Mouse (Mus musculus) layer of hippocampus, postnatal 25 days (tissue): ENCODE data around the gene Pole4. TPM values are rescaled to one million over a fixed set of nuclear protein-coding genes. Genes with fewer than 3 reads are reported as not detected.
A peak's percentile ranks its signal among the peaks of the same experiment; 100 is the strongest.

Source experiments
- DNase-seq, 2 experiments: peaks; one replicate each; pipeline ENCODE4 v3.0.0; 2022; ENCODE audit warnings: mixed read lengths in 2 of 2, low spot score in 1 of 2; ENCODE audit errors: extremely low spot score in 1 of 2
- total RNA-seq, 2 experiments: library from RNA; stranded (reverse); gene quantifications; 2 replicates each; pipeline ENCODE4 v1.2.3; 2021

Gene Pole4
- total RNA-seq: 10 to 100 TPM; 40.2 to 40.3 TPM

- no peak for DNase-seq
Measured at GRCm38 (mm10) chr6:82705221-82705620, at the start of gene Pole4. TSS of gene Pole4 (minus strand) at chr6:82705365.

- DNase-seq: no peak
Measured at GRCm38 (mm10) chr6:82754769-82755168, 49.6 kb upstream of the Pole4 start.

GRCm38 (mm10) chr6:82753638-82754361, 48.6 kb upstream of the Pole4 start:
- no peak for DNase-seq

GRCm38 (mm10) chr6:82753061-82753460, 47.9 kb upstream of the Pole4 start:
- DNase-seq: no peak

GRCm38 (mm10) chr6:82751791-82752190, 46.6 kb upstream of the Pole4 start:
- no peak for DNase-seq

- no peak for DNase-seq
Measured at GRCm38 (mm10) chr6:82751031-82751430, 45.9 kb upstream of the Pole4 start.

GRCm38 (mm10) chr6:82750063-82750462, 44.9 kb upstream of the Pole4 start:
- DNase-seq: no peak

GRCm38 (mm10) chr6:82748106-82748672, 43.0 kb upstream of the Pole4 start:
- DNase-seq: no peak

GRCm38 (mm10) chr6:82747085-82747484, 41.9 kb upstream of the Pole4 start:
- no peak for DNase-seq

GRCm38 (mm10) chr6:82744553-82744952, 39.4 kb upstream of the Pole4 start:
- DNase-seq: no peak

GRCm38 (mm10) chr6:82741518-82741880, 36.3 kb upstream of the Pole4 start:
- DNase-seq: no peak

- DNase-seq: no peak
Measured at GRCm38 (mm10) chr6:82740868-82741517, 35.8 kb upstream of the Pole4 start.

- peak; percentile 22 to 43 for DNase-seq
Measured at GRCm38 (mm10) chr6:82740269-82740668, 35.1 kb upstream of the Pole4 start.

GRCm38 (mm10) chr6:82737634-82738540, 32.7 kb upstream of the Pole4 start:
- no peak for DNase-seq

GRCm38 (mm10) chr6:82736626-82737600, 31.7 kb upstream of the Pole4 start:
- DNase-seq: peak in 1 of 2 experiments; percentile 19

- peak in 1 of 2 experiments; percentile 43 for DNase-seq
Measured at GRCm38 (mm10) chr6:82735347-82735746, 30.2 kb upstream of the Pole4 start.

GRCm38 (mm10) chr6:82728635-82729034, 23.5 kb upstream of the Pole4 start:
- no peak for DNase-seq

- DNase-seq: no peak
Measured at GRCm38 (mm10) chr6:82727206-82727605, 22.0 kb upstream of the Pole4 start.

- DNase-seq: no peak
Measured at GRCm38 (mm10) chr6:82723321-82723720, 18.2 kb upstream of the Pole4 start.

GRCm38 (mm10) chr6:82716126-82716525, 11.0 kb upstream of the Pole4 start:
- no peak for DNase-seq
